Mouse (Mus musculus) adrenal gland, adult (tissue): ENCODE data around the gene Igf1r.

Source experiments
- DNase-seq, 2 experiments: peaks; one replicate each; pipeline ENCODE4 v3.0.0; 2022 to 2023; ENCODE audit warnings: low spot score in 1 of 2; ENCODE audit not compliant: inconsistent age in 2 of 2

Igf1r gene

DNA sequence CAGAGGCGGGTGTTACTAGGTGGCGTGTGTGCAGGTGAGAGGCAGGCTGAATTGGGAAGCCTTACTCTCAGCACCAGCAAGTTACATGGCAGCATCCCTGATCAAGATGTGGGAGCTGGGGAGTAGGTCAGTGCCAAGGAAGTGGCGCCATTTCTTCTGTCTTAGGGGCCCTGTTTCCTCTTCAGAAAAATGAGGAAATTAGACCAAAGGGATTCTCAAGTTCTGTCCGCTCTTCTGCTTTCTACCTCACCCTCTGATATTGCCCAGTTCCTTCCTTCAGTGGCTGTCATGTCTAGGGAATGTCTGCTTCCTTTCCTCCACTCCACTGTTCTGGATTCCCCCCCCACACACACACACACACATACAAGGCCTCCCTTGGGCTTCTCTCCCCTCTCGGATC, 48.6 kb downstream of the Igf1r start:
- no peak for DNase-seq

DNA sequence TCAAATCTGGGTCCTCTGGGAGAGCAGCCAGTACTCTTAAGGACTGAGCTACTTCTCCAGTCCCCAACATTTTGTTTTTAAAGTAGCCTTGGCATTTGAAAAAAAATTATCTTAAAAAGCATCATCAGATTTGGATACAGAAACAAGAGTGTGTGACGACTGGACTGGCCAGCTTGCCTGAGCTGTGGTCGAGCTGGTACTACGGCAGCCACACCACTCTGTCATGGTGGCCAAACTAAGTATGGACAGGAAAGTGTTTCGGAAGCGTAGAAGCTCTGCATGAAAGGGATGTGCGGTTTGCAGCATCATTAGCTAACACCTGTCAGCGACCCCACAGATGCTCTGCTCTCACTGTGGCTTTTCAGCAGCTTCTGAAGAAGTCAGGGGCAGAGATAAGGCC, 53.4 kb downstream of the Igf1r start:
- peak in 1 of 2 experiments; percentile 58 for DNase-seq

DNA sequence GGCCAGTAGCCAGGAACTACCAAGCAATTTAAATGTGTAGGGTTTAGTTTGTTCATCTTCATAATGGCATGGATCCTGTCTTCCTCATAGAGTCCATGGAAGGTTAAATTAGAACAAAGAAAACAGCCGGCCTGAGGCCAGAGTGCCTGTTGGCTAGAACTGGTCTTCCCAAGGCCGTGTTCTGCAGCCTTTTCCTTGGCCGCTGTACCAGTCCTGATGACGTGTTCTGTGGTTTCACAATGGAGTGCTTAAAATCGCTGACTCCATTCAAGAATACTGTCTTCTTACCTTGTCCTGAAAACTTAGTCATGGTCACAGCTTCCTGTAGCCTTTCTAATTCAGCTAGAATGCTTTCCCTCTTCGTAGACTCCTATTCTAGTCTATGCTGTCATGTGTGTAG, 53.9 kb downstream of the Igf1r start:
- peak; percentile 88 to 95 for DNase-seq

DNA sequence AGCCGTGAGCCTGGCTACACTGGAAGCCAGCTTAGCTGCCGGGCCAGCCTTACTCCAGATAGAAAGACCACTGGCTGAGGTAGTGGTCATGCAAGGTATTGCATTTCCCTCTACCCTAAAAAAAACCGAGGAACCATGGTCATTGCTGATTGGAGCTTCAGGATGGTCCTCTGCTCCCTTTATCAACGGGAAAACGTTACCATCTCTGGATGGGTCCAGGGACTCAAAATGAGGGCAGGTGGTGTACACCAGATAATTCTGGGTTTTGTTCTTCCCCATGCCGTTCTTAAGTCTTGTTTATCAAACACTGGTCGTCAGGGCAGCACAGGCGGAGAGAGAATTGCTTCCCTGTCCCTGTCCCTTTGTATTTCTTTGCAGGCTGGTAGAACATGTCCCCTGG, 57.0 kb downstream of the Igf1r start:
- DNase-seq: no peak

DNA sequence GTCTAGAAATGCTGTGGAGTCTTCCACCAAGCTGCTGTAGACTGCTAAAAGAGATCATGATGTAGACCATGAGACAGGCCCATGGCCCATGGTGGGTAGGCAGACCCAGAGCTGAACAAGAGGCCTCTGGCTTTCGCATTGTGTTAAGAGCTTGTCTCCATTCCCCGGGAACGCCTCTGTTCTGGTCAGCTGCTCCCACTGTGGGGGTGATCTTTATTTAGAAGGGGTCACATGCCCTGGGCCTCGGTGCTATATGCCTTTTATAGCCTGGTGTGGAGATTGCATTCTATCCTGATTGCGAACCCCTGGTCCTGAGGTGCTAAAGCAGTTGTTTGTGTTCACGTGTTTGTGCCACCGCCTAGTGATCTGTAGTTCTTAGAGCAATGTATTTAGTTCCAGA, 57.5 kb downstream of the Igf1r start:
- no peak for DNase-seq

DNA sequence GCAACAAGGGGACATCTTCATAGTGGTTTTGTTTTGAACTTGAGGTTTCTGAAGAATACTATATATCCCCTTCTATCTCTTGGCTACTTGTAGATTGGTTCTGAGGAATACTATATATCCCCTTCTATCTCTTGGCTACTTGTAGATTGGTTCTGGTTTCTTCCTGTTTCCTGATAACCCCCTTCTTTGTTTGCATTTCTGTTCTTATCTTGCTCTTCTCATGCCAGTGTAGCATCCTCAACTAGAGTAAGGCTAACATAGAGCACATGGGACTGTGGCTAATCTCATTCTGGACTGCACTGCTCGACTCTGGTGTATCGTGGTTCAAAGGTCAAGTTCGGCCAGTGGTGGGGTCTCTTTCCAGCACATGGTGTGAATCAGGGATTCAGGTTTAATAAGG, 58.2 kb downstream of the Igf1r start:
- no peak for DNase-seq

DNA sequence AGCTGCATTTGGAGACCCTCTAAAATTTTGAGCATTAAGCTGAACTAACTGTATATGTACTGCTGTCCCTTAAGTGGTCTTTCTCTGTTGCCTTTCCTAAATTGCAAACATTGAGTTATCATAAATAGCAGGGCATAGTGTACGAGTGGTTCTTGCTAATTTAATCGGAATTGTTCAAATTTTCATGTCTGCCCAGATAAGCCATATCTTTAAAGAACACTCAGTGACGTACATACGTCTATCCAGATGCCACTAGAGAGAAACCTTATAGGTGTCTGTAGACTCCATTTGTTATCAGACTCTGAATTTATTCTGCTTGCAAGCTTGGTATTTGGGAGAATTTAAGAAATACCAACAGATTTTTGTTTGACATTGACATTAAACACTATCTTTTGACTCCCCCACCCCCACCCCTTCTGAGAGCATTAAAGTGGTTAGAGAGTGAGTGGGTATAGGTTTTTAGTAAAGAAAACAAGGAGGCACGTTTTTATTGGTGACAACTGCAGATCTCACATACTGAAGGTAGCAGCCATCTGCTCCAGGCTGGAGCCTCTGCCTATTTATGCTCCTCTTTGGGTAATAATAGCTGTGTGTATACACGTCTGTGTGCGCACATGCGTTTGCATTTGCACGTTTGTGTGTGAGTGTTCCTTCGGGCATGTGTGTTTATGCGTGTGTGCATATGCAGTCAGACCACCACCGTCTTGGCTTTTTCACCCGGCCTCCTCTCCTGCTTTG, 58.9 kb downstream of the Igf1r start:
- no peak for DNase-seq

DNA sequence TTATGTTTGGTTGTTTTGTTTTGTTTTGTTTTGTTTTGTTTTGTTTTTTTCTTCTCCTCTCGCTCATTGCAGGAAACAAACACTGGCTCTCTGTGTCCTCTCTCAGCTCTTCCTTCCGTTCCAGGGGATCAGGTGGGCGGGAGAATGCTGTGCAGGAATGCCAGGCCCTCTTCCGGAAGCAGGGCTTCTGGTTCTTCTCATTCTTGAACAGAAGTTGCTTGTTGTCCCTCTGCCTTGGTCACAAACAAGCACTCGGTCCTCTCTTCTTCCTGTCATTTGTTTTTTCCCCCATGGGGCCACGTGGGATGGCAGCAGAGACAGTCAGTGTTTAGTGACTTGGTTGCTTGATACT, 59.5 kb downstream of the Igf1r start:
- peak in 1 of 2 experiments; percentile 71 for DNase-seq

DNA sequence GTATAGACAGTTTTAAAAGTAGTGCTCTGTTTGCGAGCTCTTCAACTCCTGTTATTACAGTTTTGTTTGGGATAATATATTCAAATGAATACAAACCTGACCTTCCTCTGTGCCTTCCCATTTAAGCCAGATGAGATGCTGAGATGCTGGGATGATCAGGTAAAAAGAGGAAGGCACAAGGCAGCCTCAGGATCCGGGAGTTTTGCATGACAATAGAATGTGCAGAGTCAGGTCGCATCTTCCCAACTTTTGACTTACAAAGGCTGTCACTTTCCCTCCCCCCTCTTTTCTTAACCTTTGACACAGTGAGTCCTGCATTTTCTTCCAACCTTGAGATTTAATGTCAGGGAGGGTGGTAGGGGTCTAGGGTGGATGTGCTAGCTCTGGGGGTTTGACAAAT, 61.9 kb downstream of the Igf1r start:
- DNase-seq: no peak

DNA sequence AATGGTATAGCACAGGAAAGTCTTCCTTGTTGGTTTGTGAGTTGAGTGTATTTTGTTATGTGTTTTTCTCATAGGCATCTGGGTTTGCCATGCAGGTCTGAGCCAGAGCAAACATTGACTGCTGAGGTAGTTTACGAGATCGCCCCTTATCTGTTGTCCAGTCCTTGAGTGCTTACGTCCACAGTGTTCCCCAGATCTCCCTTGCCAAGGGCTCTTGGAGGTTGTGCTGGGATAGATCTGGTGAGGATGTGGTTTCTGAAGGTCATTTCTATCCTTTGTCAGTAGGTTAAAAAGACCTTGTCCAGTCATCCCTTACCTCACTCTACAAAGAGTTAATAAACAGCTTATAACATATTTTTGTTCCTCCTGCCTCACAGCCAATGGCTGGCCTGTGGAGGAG, 62.8 kb downstream of the Igf1r start:
- DNase-seq: peak; percentile 73

DNA sequence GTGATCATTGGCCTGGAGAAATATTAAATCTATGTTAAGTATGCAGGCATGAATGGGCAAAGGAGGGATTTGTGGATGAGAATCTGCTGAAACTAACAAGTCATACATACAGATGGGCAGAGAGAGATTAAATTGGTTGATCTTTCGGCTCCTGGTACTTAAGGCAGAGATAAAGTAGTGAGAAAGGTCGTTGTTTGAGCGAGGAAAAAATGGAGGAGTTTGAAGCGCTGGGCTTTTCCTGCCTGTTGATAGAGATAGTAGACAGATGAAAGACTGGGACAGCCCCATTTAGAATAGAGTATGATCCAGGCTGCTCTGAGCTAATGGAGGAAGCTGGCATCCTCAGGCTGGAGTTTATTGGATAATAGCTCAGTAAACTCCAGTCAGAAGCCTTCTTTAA, 65.4 kb downstream of the Igf1r start:
- no peak for DNase-seq

DNA sequence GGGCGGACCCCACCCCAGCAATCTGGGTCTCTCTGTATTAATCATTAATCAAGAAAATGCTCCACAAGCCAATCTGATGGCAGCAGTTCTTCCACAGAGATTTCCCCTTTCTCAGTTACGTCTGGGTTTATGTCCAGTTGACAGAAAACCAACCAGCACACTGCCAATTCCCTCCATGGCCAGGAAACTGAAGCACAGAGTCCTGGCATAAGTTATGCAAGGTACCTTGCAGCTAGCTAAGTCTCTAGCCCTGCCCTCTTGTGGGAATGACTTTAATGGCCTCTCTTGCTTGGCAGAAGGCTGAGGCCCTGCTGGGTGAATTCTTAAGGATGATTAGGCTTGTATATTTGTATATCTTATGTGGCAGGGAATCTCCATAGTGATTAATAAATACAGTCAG, 67.9 kb downstream of the Igf1r start:
- DNase-seq: no peak

DNA sequence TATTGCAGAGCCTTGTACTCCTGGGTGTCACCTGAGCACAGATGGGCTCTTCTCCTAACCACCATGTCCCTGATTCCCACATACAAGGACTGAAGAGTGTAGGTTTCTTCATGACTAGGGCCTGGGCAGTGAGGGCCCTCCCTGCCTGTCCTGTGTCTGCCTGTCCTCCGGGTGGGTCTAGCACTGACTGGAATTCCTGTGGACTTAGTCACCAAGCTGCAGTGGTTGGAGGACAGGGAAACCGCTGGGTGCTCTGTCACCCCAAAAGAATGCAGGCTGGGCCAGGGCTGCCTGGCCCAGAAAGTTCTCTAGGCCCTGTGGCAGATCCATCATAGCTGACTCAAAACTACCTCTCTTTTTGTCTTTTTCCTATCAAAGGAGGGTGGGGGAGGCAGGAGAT, 69.1 kb downstream of the Igf1r start:
- peak; percentile 91 to 93 for DNase-seq

DNA sequence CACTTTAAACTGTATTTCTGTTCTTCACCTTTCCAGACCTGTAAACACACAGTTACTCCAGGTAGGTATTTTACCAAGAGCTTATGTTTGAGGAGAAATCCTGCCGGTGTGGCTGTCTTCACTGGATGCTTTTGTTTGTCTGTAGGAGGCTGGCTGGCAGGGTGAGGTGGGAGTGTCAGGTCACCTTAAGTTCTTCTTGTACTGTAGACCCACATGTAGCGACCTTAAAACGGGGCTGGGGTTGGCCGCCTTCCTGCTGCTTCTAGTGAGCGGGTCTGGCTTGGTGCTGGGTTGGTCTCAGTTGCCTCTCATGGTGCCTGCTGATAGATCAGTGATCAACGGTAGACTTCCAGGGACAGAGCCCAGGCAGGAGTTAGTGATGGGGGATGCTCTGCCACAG, 69.6 kb downstream of the Igf1r start:
- DNase-seq: peak in 1 of 2 experiments; percentile 68

DNA sequence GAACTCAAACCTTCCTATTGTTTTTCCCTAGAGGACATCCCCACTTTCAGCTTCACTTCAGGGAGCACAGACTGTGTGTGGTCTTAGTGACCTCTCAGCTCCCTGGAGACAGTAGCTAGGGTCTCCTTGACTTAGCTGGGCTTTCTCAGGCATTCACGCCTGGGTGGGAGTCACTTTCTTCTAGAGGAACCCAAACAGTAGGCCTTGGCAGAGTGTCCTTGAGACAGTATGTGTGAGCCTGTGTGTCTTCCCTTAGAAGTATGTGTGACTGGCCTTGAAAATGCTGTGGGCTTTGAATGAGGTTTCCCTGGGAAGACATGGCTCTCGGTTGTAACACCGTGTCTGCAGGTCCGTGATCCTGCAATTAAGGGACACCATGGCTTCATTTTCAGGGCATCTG, 71.3 kb downstream of the Igf1r start:
- peak; percentile 56 to 81 for DNase-seq

DNA sequence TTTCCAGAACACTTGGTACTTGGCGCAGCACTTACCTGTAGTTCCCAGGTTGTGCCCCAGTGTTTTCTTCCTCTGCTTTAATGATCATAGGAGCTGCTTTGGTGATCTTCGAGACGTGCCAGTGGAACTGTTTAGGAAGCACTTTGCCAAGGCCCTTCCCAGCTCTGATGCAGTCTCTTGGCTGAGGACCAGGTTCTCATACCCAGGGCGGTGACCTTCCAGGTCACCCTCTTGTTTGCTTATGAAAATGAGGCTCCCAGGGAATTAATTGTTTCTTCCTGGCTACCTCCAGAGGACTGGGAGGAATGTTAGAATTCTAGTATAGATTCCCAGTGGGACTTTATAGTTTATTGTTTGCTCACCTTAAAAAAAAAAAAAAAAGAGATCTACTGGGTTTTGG, 72.0 kb downstream of the Igf1r start:
- DNase-seq: no peak

DNA sequence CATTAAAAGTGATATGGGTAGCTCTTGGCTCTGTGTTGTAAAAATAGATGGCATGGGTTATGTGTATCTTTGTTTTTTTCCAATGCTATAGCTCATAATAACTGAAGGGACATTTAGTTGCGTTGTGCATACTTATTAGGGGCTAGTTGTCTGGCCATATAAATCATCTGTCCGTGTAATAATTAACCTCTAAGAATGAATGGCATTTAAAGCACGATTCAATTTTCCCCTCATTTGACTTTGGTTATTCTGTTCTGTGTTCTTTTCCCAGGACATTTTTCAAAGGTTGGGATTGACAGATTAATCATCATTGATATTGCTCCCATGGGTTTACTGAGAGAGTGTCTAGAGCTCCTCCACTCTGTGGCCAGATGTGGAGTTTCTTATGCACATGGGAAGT, 72.8 kb downstream of the Igf1r start:
- no peak for DNase-seq

DNA sequence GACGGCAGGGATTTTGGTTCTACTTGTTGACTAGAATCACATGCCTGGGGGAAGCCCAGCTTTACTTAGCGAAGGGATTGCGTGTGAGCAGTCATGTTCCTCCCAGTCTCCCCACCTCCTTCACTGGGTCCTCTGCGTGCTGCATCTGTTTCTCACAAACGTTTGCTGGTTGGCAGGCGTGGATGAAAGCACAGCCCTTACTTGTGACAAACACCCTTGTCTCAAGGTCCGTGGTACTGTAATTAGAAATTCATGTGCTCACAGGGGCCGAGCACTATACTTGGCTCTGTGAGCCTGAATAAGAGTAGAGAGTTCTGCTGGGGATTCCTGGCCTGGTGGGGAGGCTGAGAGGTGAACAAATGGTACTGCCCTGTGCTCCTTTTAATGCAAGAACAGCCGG, 73.4 kb downstream of the Igf1r start:
- DNase-seq: no peak

DNA sequence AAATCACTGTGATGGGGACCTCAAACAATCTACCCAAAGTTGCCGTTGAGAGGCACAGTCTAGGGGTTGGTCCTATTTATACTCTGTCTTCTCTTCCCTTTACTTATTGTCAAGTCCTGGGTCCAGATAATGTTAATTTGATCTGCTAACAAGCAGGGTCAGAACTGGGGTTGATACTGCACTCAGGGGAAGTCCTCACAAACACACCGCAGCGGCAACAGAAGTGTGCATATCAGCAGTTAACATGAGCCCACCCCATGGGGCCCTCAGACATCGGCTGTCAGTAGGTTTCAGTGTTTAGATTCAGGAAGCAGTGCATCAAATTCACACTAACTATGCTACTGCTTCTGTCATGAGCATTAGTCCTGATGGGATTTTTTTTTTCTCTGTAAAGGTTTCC, 75.5 kb downstream of the Igf1r start:
- DNase-seq: no peak

DNA sequence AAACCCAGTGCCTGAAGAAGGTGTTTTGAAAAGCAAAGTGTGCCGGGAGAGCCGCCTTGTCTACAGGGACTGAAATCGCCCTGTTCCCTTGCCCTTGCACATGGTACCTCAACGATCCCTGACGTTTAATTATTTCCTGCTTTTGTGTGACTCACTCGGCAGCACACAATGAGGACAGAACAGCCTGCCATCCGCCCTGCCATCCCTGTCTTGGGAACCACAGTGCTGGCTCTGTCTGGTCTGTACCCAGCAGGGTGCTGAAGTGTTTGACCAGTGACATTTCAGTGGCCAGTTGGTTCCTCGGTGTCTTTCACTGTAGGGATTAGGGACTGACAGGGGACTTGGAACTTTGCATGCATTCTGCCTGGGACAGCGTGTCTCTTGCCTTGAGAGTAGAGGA, 78.2 kb downstream of the Igf1r start:
- peak; percentile 61 to 73 for DNase-seq

DNA sequence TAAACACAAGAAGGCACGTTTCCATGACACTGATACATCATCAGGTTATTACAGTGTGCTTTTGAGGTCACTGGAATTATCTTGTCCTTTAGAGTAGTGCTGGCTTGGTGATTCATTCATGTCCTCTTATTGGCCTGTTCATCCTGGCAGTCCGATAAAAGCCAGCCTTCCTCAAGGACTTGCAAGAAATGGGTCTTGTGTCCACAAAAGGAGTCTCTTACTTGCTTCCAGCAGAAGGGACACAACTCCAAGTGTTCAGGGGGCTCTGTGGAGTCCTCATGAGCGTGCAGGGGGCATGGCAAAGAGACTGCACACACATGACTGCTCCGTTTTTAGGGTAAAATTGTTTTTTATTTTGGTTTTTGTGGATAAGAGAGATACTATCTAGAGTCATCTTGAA, 83.9 kb downstream of the Igf1r start:
- peak; percentile 68 to 89 for DNase-seq

DNA sequence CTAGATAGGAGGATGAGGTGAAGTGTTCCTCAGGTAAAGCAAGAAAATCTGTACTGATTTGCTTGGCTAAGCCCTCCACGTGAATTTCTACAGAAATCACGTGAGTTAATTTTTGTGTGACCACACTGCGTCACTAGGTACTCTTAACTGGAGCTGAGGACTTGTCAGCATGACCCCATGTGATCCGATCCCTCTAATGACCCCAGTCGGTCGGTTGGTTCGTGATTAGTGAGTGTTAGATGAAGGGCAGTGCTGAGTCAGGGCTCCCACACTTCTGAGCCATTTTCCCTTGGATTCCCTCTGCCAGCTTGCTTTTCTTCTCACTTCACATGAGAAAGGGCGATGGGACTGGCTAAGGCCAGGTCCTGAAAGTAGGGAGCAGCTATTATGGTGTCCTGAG, 86.2 kb downstream of the Igf1r start:
- DNase-seq: no peak

DNA sequence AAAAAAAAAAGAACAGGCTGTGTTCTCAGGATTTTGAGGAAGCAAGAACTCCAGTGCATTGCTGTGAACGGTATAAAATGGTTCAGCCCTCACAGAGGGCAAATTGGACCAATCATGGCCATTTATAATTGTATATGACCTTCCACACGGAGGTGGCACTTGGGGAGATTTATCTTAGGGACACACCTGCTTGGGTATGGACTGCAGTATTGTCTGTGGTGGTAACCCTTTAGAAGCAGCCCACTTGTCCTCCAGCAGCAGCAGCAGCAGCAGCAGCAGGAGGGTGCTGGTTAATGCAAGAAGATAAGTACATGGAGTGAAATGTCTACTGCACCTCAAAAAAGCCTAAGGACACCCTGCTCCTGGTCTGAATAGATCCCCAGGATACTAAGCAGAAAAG, 86.9 kb downstream of the Igf1r start:
- no peak for DNase-seq

DNA sequence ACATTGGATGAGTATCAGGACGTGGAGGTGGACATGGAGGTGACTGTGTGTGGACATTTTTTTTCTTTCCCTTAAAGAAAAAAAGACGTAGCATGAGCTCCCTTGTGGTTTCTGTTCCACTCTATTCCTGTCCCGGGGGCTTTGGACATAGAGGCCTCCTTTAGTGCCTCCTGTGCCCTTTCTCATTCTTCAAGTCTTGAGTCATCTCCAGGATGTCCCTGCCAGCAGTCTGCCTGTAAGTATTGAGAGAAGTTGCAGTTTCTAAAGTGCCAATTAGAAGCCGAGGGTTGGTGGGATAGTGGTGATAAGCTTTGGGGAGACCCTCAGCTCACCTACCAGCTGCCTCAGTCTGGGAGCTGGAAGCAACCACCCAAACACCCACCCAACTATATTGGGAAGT, 92.0 kb downstream of the Igf1r start:
- DNase-seq: peak in 1 of 2 experiments; percentile 33
